Mouse (Mus musculus): ENCODE measurements around the gene Cdc42bpg. TPM values are rescaled to one million over a fixed set of nuclear protein-coding genes. Genes with fewer than 3 reads are reported as not detected.

The Cdc42bpg gene
- total RNA-seq, 4 experiments from 2014 or later = 14.7 to 17.1 (median 15.4) TPM

DNA sequence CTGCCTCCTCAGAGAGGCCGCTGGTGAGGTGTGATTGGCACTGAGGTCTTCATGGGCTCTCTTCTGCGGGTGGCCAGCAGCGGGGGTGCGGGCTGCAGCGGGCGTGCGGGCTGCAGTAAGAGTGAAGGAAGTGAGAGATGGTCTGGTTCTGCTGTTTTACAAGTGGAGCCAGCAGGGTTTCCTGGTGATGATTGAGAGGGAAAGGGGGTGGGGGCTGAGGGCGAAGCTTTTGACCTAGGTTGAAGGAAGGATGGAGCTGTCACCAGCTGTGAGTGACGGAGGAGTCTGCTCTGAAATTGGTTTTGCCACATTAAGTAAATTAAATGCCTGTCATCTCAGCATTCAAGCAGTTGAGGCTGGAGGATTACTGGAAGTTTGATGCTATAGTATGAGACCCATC lies 42.5 kb downstream of the Cdc42bpg start:
- no peak for DNase-seq (ENCODE audit: low spot score)

DNA sequence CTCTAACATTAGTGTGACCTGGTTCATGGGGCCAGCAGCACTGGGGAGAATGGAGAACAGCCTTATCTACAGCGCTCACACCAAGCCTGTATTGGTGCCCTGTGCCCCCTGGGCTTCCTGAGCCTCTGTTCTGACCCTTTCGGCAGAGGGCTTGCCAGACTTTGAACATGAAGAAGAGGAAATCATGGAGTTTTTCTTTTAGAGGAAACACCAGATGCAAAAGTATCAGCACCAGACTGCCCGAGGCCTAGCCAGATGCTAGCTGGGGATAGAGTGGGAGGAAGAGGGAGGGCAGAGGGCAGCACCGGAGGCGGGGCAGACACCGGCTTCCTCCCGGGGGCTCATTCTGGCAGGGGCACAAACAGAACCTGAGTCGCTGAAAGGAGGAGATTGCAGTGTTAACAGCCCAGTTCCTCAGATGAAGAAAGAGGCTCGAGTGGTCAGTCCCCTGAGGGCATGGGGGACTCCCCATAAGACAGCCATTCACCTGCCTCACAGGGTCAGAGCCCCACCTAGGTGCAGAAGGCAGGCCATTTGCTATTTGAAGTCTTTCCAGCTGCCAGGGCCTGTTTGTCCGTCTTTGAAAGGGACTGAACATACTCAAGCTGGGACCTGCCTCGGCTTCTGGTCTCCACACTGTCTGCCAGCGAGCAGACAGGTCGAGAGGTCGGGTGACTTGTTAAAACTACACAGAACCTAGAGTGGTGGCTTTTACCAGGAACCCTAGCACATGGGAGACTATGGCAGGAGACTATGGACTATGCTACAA lies 43.1 kb downstream of the Cdc42bpg start:
- DNase-seq (ENCODE audit: low spot score) = no peak

GRCm38 (mm10) chr19:6351431-6352106 lies 45.3 kb downstream of the Cdc42bpg start:
- no peak for DNase-seq (ENCODE audit: low spot score)

GRCm38 (mm10) chr19:6352107-6352505 lies 45.9 kb downstream of the Cdc42bpg start:
- DNase-seq (ENCODE audit: low spot score) = no peak

DNA sequence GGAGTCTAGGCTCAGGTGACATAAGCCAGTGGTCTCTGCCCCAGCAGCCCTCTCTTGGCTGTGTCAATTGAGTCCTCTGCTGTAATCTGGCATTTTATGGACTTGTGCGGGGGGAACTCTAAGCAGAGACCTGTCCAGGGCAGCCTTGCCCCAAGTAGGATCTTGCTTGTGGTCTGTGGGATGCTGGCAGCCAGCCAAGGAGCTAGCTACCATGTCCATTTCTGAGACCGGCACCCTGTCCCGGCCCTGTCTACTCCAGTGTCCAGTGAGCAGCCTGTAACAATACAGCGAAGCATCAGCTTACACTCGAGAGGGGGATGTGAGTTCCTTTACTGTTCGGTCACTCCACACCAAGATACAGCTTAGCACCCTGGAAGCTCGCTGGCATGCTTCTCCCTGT lies 47.8 kb downstream of the Cdc42bpg start:
- DNase-seq (ENCODE audit: low spot score) = no peak

GRCm38 (mm10) chr19:6361291-6361690 lies 55.0 kb downstream of the Cdc42bpg start:
- DNase-seq (ENCODE audit: low spot score) = no peak

DNA sequence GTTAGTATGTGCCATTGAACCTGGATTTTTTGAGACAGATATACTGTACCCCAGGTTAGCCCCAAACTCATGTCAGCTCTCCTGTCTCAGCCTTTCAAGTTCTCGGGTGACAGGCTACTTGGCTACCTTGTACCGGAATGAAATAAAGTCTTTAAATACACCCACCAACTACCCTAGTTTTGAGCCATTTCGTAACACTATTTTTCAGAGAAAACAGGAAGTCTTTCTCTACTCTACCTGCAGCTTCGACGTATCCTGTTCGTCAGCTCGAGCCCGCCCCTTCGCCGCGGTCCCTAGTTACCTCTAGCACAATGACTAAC lies 56.8 kb downstream of the Cdc42bpg start:
- no peak for DNase-seq (ENCODE audit: low spot score)

GRCm38 (mm10) chr19:6363411-6364240 lies 57.4 kb downstream of the Cdc42bpg start, which contains the start of gene Sf1:
Sf1 (plus strand) TSS chr19:6363690.
- DNase-seq (ENCODE audit: low spot score) = peak; percentile 100

DNA sequence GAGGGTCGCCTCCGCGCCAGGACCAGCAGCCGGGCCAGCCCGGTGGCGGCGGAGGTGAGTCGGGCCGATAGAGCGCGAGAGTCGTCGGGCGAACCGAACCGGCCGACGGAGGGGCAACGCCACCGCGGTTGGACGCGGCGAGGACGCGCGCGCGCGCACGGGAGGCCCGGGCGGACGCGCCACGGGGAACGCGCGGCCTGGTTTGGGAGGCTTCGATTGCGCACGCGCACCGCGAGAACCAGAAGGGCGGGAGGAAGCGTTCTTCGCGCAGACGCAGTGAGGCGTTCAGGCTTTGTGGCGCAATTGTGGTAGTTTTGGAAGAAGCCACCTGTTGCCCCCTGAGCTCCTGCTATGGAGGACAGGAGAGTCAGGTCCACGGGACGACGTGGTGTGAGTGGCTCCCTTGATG lies 58.1 kb downstream of the Cdc42bpg start:
- peak; percentile 91 for DNase-seq (ENCODE audit: low spot score)

- no peak for DNase-seq (ENCODE audit: low spot score)
These were observed 58.6 kb downstream of the Cdc42bpg start for GRCm38 (mm10) chr19:6364842-6365241.

- DNase-seq (ENCODE audit: low spot score) = no peak
These were observed 63.9 kb downstream of the Cdc42bpg start for GRCm38 (mm10) chr19:6370175-6370574.

DNA sequence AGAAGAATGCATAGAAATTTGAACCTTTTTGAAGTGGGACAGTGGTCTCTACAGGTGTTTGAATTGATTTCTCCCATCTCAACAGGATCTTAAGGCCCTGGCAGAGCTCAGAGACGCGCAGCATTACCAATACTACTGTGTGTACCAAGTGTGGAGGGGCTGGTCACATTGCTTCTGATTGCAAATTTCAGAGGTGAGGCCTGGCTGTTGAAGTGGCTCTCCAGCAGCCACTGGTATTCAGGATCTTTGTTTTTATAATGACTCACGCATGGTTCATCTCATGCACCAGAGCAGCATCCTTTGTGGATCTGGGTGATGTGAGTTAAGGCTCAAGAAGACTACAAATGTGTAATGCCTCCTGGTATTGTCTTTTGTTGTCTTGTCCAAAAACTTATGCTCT lies 66.2 kb downstream of the Cdc42bpg start:
- no peak for DNase-seq (ENCODE audit: low spot score)

- DNase-seq (ENCODE audit: low spot score) = peak; percentile 84
These were observed 67.5 kb downstream of the Cdc42bpg start for GRCm38 (mm10) chr19:6373539-6374400.

DNA sequence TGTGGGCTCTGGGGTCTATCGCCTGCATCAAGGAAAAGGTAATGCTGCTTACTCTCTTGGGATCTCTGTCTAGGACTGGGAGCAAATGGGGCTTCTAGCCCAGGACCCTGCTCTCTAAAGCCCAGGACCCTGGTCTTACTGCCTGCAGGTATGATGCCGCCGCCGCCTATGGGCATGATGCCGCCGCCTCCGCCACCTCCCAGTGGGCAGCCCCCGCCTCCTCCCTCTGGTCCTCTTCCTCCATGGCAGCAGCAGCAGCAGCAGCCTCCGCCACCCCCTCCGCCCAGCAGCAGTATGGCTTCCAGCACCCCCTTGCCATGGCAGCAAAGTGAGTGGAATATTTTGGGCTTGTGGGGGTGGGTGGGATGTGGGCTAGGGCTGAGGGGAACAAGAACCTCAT lies 68.3 kb downstream of the Cdc42bpg start:
- no peak for DNase-seq (ENCODE audit: low spot score)

Small RNA genes within 50 kb of the gene (microRNA-seq; reads per million reads assigned to microRNA genes)
- gene Mir192 (37.0 reads per million, percentile 45 among the genes with 10 or more reads in this experiment), gene Mir194-2 (29.4 reads per million, percentile 43 among the genes with 10 or more reads in this experiment), gene Mir6989 (1.1 reads per million)

Other genes starting within 250 kb of the Cdc42bpg start
- 10 to 100 TPM; 33.7 to 44.8 (median 40.9) TPM for gene Mrpl49, start 248.7 kb upstream of the Cdc42bpg start, total RNA-seq (2022)
- 100 to 1,000 TPM; 526 to 624 (median 583) TPM for gene Fau, start 248.6 kb upstream of the Cdc42bpg start, total RNA-seq (2022)
- gene Znhit2, start 245.3 kb upstream of the Cdc42bpg start, total RNA-seq (2022) = 10 to 100 TPM; 11.8 to 14.1 (median 13.0) TPM
- gene Tm7sf2, start 238.1 kb upstream of the Cdc42bpg start, total RNA-seq (2022) = 1 to 10 TPM; 3.1 to 3.9 (median 3.2) TPM
- 10 to 100 TPM; 18.3 to 23.7 (median 21.1) TPM for gene Vps51, start 229.2 kb upstream of the Cdc42bpg start, total RNA-seq (2022)
- gene Tmem262, start 226.4 kb upstream of the Cdc42bpg start, total RNA-seq (2022) = not detected
- not detected for gene Gm28374, start 224.2 kb upstream of the Cdc42bpg start, total RNA-seq (2022)
- gene Zfpl1, start 221.5 kb upstream of the Cdc42bpg start, total RNA-seq (2022) = 10 to 100 TPM; 15.4 to 20.8 (median 17.4) TPM
- under 1 TPM in 1 of 4 experiments, not detected in 3; 0.16 TPM for gene Cdca5, start 221.5 kb upstream of the Cdc42bpg start, total RNA-seq (2022)
- not detected for gene AC131692.1, start 212.0 kb upstream of the Cdc42bpg start, total RNA-seq (2022)
- gene Naaladl1, start 200.7 kb upstream of the Cdc42bpg start, total RNA-seq (2022) = not detected
- gene Sac3d1, start 187.8 kb upstream of the Cdc42bpg start, total RNA-seq (2022) = 10 to 100 TPM in 1 of 4 experiments, 1 to 10 TPM in 3; 8.0 to 10.4 (median 9.0) TPM
- gene Snx15, start 178.2 kb upstream of the Cdc42bpg start, total RNA-seq (2022) = 10 to 100 TPM; 14.8 to 18.0 (median 15.6) TPM
- gene Batf2, start 165.5 kb upstream of the Cdc42bpg start, total RNA-seq (2022) = 1 to 10 TPM in 1 of 4 experiments, under 1 TPM in 3; 0.31 to 1.4 (median 0.43) TPM
- gene Arl2, start 164.9 kb upstream of the Cdc42bpg start, total RNA-seq (2022) = 10 to 100 TPM; 77.6 to 82.7 (median 79.4) TPM
- not detected for gene Majin, start 122.1 kb upstream of the Cdc42bpg start, total RNA-seq (2022)
- gene Gpha2, start 80.1 kb upstream of the Cdc42bpg start, total RNA-seq (2022) = not detected
- gene Ppp2r5b, start 70.6 kb upstream of the Cdc42bpg start, total RNA-seq (2022) = 10 to 100 TPM; 32.9 to 35.9 (median 34.4) TPM
- 10 to 100 TPM; 22.3 to 28.0 (median 25.8) TPM for gene Atg2a, start 64.8 kb upstream of the Cdc42bpg start, total RNA-seq (2022)
- gene Ehd1, start 29.7 kb upstream of the Cdc42bpg start, total RNA-seq (2022) = 10 to 100 TPM; 88.7 to 99.1 (median 92.3) TPM
- gene Men1, start 28.5 kb downstream of the Cdc42bpg start, total RNA-seq (2022) = 10 to 100 TPM in 3 of 4 experiments, 1 to 10 TPM in 1; 10.0 to 16.0 (median 12.3) TPM
- gene Map4k2, start 34.7 kb downstream of the Cdc42bpg start, total RNA-seq (2022) = 10 to 100 TPM; 33.4 to 44.4 (median 34.7) TPM
- 100 to 1,000 TPM in 1 of 4 experiments, 10 to 100 TPM in 3; 84.3 to 103 (median 91.3) TPM for gene Sf1, start 57.2 kb downstream of the Cdc42bpg start, total RNA-seq (2022)
- gene Pygm, start 77.9 kb downstream of the Cdc42bpg start, total RNA-seq (2022) = 1,000 to 10,000 TPM; 1,301 to 1,379 (median 1,330) TPM
- gene Rasgrp2, start 92.9 kb downstream of the Cdc42bpg start, total RNA-seq (2022) = 10 to 100 TPM; 31.2 to 51.0 (median 43.8) TPM
- 1 to 10 TPM; 3.3 to 6.8 (median 4.1) TPM for gene Nrxn2, start 112.3 kb downstream of the Cdc42bpg start, total RNA-seq (2022)
- gene Slc22a12, start 236.6 kb downstream of the Cdc42bpg start, total RNA-seq (2022) = under 1 TPM in 1 of 4 experiments, not detected in 3; 0.28 TPM